Mouse (Mus musculus): ENCODE data around the gene Cotl1. TPM values are rescaled to one million over a fixed set of nuclear protein-coding genes. Genes with fewer than 3 reads are reported as not detected.

Gene Cotl1
- total RNA-seq, 1 experiment from 2014 or later: 84.9 TPM

GRCm38 (mm10) chr8:119782715-119783114, 57.6 kb downstream of the Cotl1 start:
- no peak for ATAC-seq (replicated peaks in 1 of 2; ENCODE audit: insufficient read depth in 1 of 2, low FRiP score in 2 of 2, low TSS enrichment in 1 of 2, low read depth in 1 of 2, poor library complexity in 2 of 2, severe bottlenecking in 2 of 2)

- ATAC-seq (replicated peaks in 1 of 2; ENCODE audit: insufficient read depth in 1 of 2, low FRiP score in 2 of 2, low TSS enrichment in 1 of 2, low read depth in 1 of 2, poor library complexity in 2 of 2, severe bottlenecking in 2 of 2): no peak
Observed at GRCm38 (mm10) chr8:119781086-119781840, 59.1 kb downstream of the Cotl1 start.

GRCm38 (mm10) chr8:119780402-119781049, 59.8 kb downstream of the Cotl1 start:
- ATAC-seq (replicated peaks in 1 of 2; ENCODE audit: insufficient read depth in 1 of 2, low FRiP score in 2 of 2, low TSS enrichment in 1 of 2, low read depth in 1 of 2, poor library complexity in 2 of 2, severe bottlenecking in 2 of 2): no peak

- ATAC-seq (replicated peaks in 1 of 2; ENCODE audit: insufficient read depth in 1 of 2, low FRiP score in 2 of 2, low TSS enrichment in 1 of 2, low read depth in 1 of 2, poor library complexity in 2 of 2, severe bottlenecking in 2 of 2): peak; percentile 46 to 47
Observed at GRCm38 (mm10) chr8:119779013-119779737, 61.2 kb downstream of the Cotl1 start.

GRCm38 (mm10) chr8:119778263-119778662, 62.1 kb downstream of the Cotl1 start, which contains the start of gene Tldc1:
TSS of gene Tldc1 (minus strand) at chr8:119778416.
- peak; percentile 94 to 95 for ATAC-seq (replicated peaks in 1 of 2; ENCODE audit: insufficient read depth in 1 of 2, low FRiP score in 2 of 2, low TSS enrichment in 1 of 2, low read depth in 1 of 2, poor library complexity in 2 of 2, severe bottlenecking in 2 of 2)

- ATAC-seq (replicated peaks in 1 of 2; ENCODE audit: insufficient read depth in 1 of 2, low FRiP score in 2 of 2, low TSS enrichment in 1 of 2, low read depth in 1 of 2, poor library complexity in 2 of 2, severe bottlenecking in 2 of 2): peak in 1 of 2 experiments; percentile 2; a peak in 1 of 4 replicates
Observed at GRCm38 (mm10) chr8:119777765-119778164, 62.6 kb downstream of the Cotl1 start.

- ATAC-seq (replicated peaks in 1 of 2; ENCODE audit: insufficient read depth in 1 of 2, low FRiP score in 2 of 2, low TSS enrichment in 1 of 2, low read depth in 1 of 2, poor library complexity in 2 of 2, severe bottlenecking in 2 of 2): no peak
Observed at GRCm38 (mm10) chr8:119776668-119777245, 63.6 kb downstream of the Cotl1 start.

GRCm38 (mm10) chr8:119765761-119766444, 74.4 kb downstream of the Cotl1 start:
- no peak for ATAC-seq (replicated peaks in 1 of 2; ENCODE audit: insufficient read depth in 1 of 2, low FRiP score in 2 of 2, low TSS enrichment in 1 of 2, low read depth in 1 of 2, poor library complexity in 2 of 2, severe bottlenecking in 2 of 2)

GRCm38 (mm10) chr8:119765311-119765710, 75.0 kb downstream of the Cotl1 start:
- no peak for ATAC-seq (replicated peaks in 1 of 2; ENCODE audit: insufficient read depth in 1 of 2, low FRiP score in 2 of 2, low TSS enrichment in 1 of 2, low read depth in 1 of 2, poor library complexity in 2 of 2, severe bottlenecking in 2 of 2)

- peak in 1 of 2 experiments; percentile 14; a peak in 1 of 4 replicates for ATAC-seq (replicated peaks in 1 of 2; ENCODE audit: insufficient read depth in 1 of 2, low FRiP score in 2 of 2, low TSS enrichment in 1 of 2, low read depth in 1 of 2, poor library complexity in 2 of 2, severe bottlenecking in 2 of 2)
Observed at GRCm38 (mm10) chr8:119762226-119763220, 77.8 kb downstream of the Cotl1 start.

- no peak for ATAC-seq (replicated peaks in 1 of 2; ENCODE audit: insufficient read depth in 1 of 2, low FRiP score in 2 of 2, low TSS enrichment in 1 of 2, low read depth in 1 of 2, poor library complexity in 2 of 2, severe bottlenecking in 2 of 2)
Observed at GRCm38 (mm10) chr8:119761692-119762091, 78.7 kb downstream of the Cotl1 start.

Other genes starting within 250 kb of the Cotl1 start
- 7.9 and 12.7 TPM in 2 replicates for gene Taf1c, start 235.3 kb downstream of the Cotl1 start, total RNA-seq (2017)
- gene Adad2, start 227.8 kb downstream of the Cotl1 start, total RNA-seq (2017): not detected in 2 replicates
- not detected in 2 replicates for gene Kcng4, start 204.9 kb downstream of the Cotl1 start, total RNA-seq (2017)
- not detected in 2 replicates for gene Wfdc1, start 174.2 kb downstream of the Cotl1 start, total RNA-seq (2017)
- not detected in 2 replicates for gene Atp2c2, start 140.5 kb downstream of the Cotl1 start, total RNA-seq (2017)
- gene Tldc1, start 62.1 kb downstream of the Cotl1 start, total RNA-seq (2017): 7.9 and 14.4 TPM in 2 replicates
- 8.1 and 9.3 TPM in 2 replicates for gene Klhl36, start 21.7 kb upstream of the Cotl1 start, total RNA-seq (2017)
- 41.0 and 65.4 TPM in 2 replicates for gene Usp10, start 69.8 kb upstream of the Cotl1 start, total RNA-seq (2017)
- gene Gm20388, start 70.3 kb upstream of the Cotl1 start, total RNA-seq (2017): 18.4 and 33.8 TPM in 2 replicates
- 2.1 and 6.6 TPM in 2 replicates for gene Crispld2, start 151.9 kb upstream of the Cotl1 start, total RNA-seq (2017)

All from hematopoietic stem cell, adult 5-6 weeks (primary cell).